Mouse (Mus musculus): Measurements from ENCODE around the gene Thbs3. TPM values are rescaled to one million over a fixed set of nuclear protein-coding genes. Genes with fewer than 3 reads are reported as not detected.

Thbs3 gene
- polyA plus RNA-seq, 1 experiment from 2014 or later, result 29.0 TPM

- Histone ChIP-seq H3K9ac (peak within 1 kb of the TSS; percentile 14; the same call in 1 of the 2 replicates), H3K27me3 (replicated peaks) (no peaks in the 10 kb centered on the region), H3K27ac (no peak within 1 kb of the TSS), H3K36me3 (peaks cover 14% of the 10 kb centered on the region), H3K4me2 (peak within 1 kb of the TSS; percentile 53), H3K4me1 (peaks cover 4% of the 10 kb centered on the region), H3K9me3 (no peaks in the 10 kb centered on the region), H3K4me3 (replicated peaks) (peak within 1 kb of the TSS; percentile 48)
- WGBS, result 26% methylated on average over 13 of the region's 13 CpGs
- peak; percentile 82 for ATAC-seq (ENCODE audit: insufficient read depth, low FRiP score, low read depth)
Measured at GRCm38 (mm10) chr3:89202253-89203141, 12.5 kb upstream of the Thbs3 start, which contains the start of gene Gba. Gene Gba (plus strand): TSS chr3:89202928.

DNA sequence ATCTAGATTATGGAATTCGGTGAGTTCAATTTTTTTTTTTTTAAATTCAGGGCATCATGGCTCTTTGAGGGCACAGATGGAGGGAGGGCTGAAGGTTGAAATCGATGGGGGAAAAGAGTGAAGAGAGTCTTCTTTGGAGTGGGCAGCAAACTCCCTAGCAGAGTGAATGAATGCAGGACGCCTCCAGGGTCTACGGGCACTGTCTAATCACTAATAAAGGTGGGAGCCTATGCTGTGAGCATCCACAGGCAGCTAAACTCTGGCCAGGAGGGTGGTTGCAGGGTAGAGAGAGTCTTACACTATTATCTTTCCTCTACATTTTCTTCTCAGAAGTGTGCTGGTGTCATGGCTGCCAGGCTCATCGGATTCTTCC is 11.9 kb upstream of the Thbs3 start:
- no peak overlapping the region for H3K27ac ChIP-seq
- H3K36me3 ChIP-seq, result peaks cover 16% of the 10 kb centered on the region
- peaks cover 4% of the 10 kb centered on the region for H3K4me1 ChIP-seq
- no peak for ATAC-seq (ENCODE audit: insufficient read depth, low FRiP score, low read depth)
- H3K27me3 ChIP-seq (replicated peaks), result no peaks in the 10 kb centered on the region
- H3K4me3 ChIP-seq (replicated peaks), result peak overlapping the region; percentile 48
- H3K4me2 ChIP-seq, result peak overlapping the region; percentile 53
- peak overlapping the region; percentile 14; the same call in 1 of the 2 replicates for H3K9ac ChIP-seq
- H3K9me3 ChIP-seq, result no peaks in the 10 kb centered on the region
- WGBS, result 32% methylated on average over 5 of the region's 5 CpGs

DNA sequence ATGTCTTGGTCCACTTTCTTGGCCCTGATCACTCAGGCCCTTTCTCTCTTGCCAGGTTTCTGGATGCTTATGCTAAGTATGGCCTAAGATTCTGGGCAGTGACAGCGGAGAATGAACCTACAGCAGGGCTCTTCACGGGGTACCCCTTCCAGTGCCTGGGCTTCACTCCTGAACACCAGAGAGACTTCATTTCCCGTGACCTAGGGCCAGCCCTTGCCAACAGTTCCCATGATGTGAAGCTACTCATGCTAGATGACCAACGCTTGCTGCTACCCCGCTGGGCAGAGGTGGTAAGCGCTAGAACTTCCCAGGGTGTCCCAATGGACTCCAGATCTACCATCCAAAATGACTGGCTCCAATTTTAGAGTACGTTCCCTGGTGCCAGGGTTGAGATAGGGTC is 8.9 kb upstream of the Thbs3 start:
- Histone ChIP-seq H3K27ac (no peak overlapping the region), H3K4me2 (no peak overlapping the region), H3K36me3 (peaks cover 28% of the 10 kb centered on the region)

GRCm38 (mm10) chr3:89206695-89207094 is 8.3 kb upstream of the Thbs3 start:
- 73% methylated on average over 2 of the region's 2 CpGs for WGBS
- no peak for ATAC-seq (ENCODE audit: insufficient read depth, low FRiP score, low read depth)
- no peak overlapping the region for H3K9ac ChIP-seq
- H3K36me3 ChIP-seq, result peaks cover 28% of the 10 kb centered on the region
- H3K4me3 ChIP-seq (replicated peaks), result no peak overlapping the region
- no peaks in the 10 kb centered on the region for H3K9me3 ChIP-seq
- no peak overlapping the region for H3K4me2 ChIP-seq
- no peak overlapping the region for H3K27ac ChIP-seq
- H3K27me3 ChIP-seq (replicated peaks), result no peaks in the 10 kb centered on the region
- H3K4me1 ChIP-seq, result peaks cover 4% of the 10 kb centered on the region

More for the DNA sequence above, 8.9 kb upstream of the Thbs3 start:
- H3K4me1 ChIP-seq, result peaks cover 4% of the 10 kb centered on the region
- H3K27me3 ChIP-seq (replicated peaks), result no peaks in the 10 kb centered on the region
- WGBS, result 93% methylated on average over 7 of the region's 7 CpGs
- no peak overlapping the region for H3K4me3 ChIP-seq (replicated peaks)
- no peak overlapping the region for H3K9ac ChIP-seq
- no peak for ATAC-seq (ENCODE audit: insufficient read depth, low FRiP score, low read depth)
- H3K9me3 ChIP-seq, result no peaks in the 10 kb centered on the region

- ATAC-seq (ENCODE audit: insufficient read depth, low FRiP score, low read depth), result no peak
- no peak overlapping the region for H3K4me3 ChIP-seq (replicated peaks)
Measured at GRCm38 (mm10) chr3:89208075-89208657, 6.8 kb upstream of the Thbs3 start.

DNA sequence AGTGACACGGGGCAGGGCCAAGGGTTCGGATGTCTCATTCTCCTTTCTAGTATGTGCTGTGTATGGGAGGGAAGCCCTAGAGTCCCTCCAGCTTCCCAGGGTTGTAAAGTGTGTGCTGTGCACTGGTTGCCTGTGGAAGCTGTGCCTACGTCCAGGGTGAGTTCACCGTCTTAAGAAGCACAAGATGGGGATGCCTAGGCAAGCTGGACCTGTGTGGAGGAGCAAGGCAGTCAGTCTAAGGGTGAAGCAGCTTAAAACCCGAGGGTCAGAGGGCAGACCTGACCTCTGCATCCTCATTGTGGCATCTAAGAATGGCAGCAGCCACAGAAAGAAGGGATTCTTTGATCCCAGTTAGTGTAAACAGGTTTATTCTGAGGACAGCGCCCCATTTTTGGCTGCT is 6.2 kb upstream of the Thbs3 start:
- WGBS, result 84% methylated on average over 6 of the region's 6 CpGs
- no peak overlapping the region for H3K27ac ChIP-seq

More at GRCm38 (mm10) chr3:89208075-89208657, 6.8 kb upstream of the Thbs3 start:
- no peaks in the 10 kb centered on the region for H3K27me3 ChIP-seq (replicated peaks)
- H3K4me1 ChIP-seq, result peaks cover 9% of the 10 kb centered on the region
- no peak overlapping the region for H3K9ac ChIP-seq
- WGBS, result 83% methylated on average over 13 of the region's 13 CpGs
- H3K27ac ChIP-seq, result no peak overlapping the region
- no peak overlapping the region for H3K4me2 ChIP-seq
- H3K36me3 ChIP-seq, result peaks cover 28% of the 10 kb centered on the region
- no peaks in the 10 kb centered on the region for H3K9me3 ChIP-seq

DNA sequence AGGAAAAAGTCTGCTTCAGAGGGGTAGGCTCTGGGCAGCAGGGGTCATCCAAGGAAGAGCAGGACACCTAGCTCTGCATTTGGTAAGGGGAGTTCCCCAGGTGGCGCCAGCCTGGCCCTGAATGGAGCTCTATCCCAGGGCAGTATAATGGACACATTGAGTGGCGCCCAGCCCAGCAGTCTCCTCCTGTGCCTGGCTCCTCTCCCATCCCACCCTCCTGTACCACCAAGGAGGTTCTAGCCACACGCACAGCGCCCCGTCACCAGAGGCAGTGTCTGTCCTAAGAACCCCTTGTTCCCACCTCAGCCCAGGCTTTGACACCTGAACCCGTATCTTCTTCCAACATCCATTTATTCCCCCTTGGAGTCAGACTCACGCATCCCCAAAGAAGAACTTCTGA is 5.2 kb upstream of the Thbs3 start:
- Histone ChIP-seq H3K36me3 (peaks cover 28% of the 10 kb centered on the region), H3K9me3 (no peaks in the 10 kb centered on the region), H3K4me2 (no peak overlapping the region), H3K27ac (no peak overlapping the region), H3K27me3 (replicated peaks) (no peaks in the 10 kb centered on the region), H3K9ac (no peak overlapping the region), H3K4me3 (replicated peaks) (no peak overlapping the region), H3K4me1 (peaks cover 8% of the 10 kb centered on the region)
- WGBS, result 84% methylated on average over 7 of the region's 7 CpGs
- ATAC-seq (ENCODE audit: insufficient read depth, low FRiP score, low read depth), result no peak

More for the DNA sequence above, 6.2 kb upstream of the Thbs3 start:
- no peaks in the 10 kb centered on the region for H3K27me3 ChIP-seq (replicated peaks)
- no peak overlapping the region for H3K9ac ChIP-seq
- H3K36me3 ChIP-seq, result peaks cover 28% of the 10 kb centered on the region
- no peak for ATAC-seq (ENCODE audit: insufficient read depth, low FRiP score, low read depth)
- H3K4me3 ChIP-seq (replicated peaks), result no peak overlapping the region
- no peak overlapping the region for H3K4me2 ChIP-seq
- peaks cover 6% of the 10 kb centered on the region; the same call in 1 of the 2 replicates for H3K4me1 ChIP-seq
- H3K9me3 ChIP-seq, result no peaks in the 10 kb centered on the region

- peaks cover 12% of the 10 kb centered on the region for H3K4me1 ChIP-seq
- H3K4me2 ChIP-seq, result no peak overlapping the region
- H3K36me3 ChIP-seq, result peaks cover 27% of the 10 kb centered on the region
- ATAC-seq (ENCODE audit: insufficient read depth, low FRiP score, low read depth), result no peak
- H3K9ac ChIP-seq, result no peak overlapping the region
- no peak overlapping the region for H3K4me3 ChIP-seq (replicated peaks)
- no peaks in the 10 kb centered on the region for H3K27me3 ChIP-seq (replicated peaks)
- H3K27ac ChIP-seq, result no peak overlapping the region
- no peaks in the 10 kb centered on the region for H3K9me3 ChIP-seq
- WGBS, result 71% methylated on average over 13 of the region's 13 CpGs
Measured at GRCm38 (mm10) chr3:89210162-89210561, 4.8 kb upstream of the Thbs3 start.

DNA sequence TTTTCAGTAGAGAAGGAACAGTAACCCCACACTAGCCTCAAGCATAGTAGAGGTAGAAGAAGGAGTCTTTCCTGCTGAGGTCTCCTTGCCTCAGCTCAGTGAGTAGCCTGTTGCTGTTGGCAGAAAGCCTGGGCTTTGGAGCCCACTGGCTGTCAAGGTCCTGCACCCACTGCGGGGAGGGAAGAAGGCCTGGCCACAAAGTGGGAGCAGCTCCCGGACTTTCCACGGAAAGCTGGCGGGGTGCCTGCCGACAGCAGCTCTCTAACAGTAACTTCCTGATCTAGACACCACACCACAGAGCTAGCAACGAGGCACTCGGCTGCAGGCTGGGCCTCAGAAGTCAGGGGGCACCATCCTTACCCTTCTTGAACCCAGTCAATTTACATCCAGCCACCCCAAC is 4.2 kb upstream of the Thbs3 start:
- peaks cover 24% of the 10 kb centered on the region for H3K36me3 ChIP-seq
- H3K4me1 ChIP-seq, result peaks cover 18% of the 10 kb centered on the region
- no peak overlapping the region for H3K4me2 ChIP-seq
- WGBS, result 74% methylated on average over 7 of the region's 7 CpGs
- H3K27ac ChIP-seq, result no peak overlapping the region
- ATAC-seq (ENCODE audit: insufficient read depth, low FRiP score, low read depth), result no peak
- no peak overlapping the region for H3K4me3 ChIP-seq (replicated peaks)
- no peaks in the 10 kb centered on the region for H3K27me3 ChIP-seq (replicated peaks)
- H3K9ac ChIP-seq, result no peak overlapping the region
- H3K9me3 ChIP-seq, result no peaks in the 10 kb centered on the region

DNA sequence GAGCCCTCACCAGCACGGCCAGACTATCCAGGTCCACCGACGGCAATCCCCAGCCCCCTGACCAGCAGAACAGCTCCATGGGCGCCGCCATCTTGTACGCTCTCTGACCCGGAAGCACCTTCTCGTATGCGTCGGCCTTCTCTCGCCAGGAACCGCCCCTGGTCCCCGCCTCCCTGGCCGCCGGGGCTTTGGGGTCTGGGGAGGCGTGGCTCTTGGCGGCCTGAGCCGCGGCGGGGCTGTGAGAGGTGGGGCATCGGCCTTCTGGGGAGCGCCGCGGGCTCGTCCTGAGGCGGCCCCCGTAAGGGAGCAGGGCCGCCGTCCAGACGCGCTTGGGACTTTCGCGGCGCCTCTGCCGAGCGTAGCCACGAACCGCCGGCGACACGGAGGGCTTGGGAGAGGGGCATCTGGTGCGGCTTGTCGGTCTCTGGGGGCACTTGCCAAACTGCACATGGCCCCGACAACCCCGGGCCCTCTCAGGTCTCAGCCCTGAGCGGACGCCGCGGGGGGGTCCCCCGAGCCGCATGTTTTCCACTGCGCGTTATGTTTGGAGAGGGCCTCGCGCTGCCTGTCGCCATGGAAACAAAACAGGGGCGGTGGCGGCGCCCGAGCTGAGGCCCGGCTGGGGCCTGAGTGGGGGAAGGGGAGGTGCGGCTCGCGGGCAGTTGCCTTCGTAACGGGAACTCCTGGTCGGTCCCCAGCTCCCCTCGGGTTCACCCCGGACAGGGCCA is 1.0 kb upstream of the Thbs3 start:
- peak overlapping the region; percentile 67 for H3K9ac ChIP-seq
- ATAC-seq (ENCODE audit: insufficient read depth, low FRiP score, low read depth), result peak; percentile 94
- no peaks in the 10 kb centered on the region for H3K9me3 ChIP-seq
- peak overlapping the region; percentile 83 for H3K4me2 ChIP-seq
- H3K27ac ChIP-seq, result peak overlapping the region; percentile 98
- under 1% methylated on average over 69 of the region's 69 CpGs for WGBS
- peak overlapping the region; percentile 89 for H3K4me3 ChIP-seq (replicated peaks)
- H3K36me3 ChIP-seq, result peaks cover 4% of the 10 kb centered on the region
- peaks cover 19% of the 10 kb centered on the region for H3K4me1 ChIP-seq
- H3K27me3 ChIP-seq (replicated peaks), result no peaks in the 10 kb centered on the region

- WGBS, result 0% methylated on average over 6 of the region's 6 CpGs
- H3K27ac ChIP-seq, result peak overlapping the region; percentile 98; the same call in 1 of the 2 replicates
Measured at GRCm38 (mm10) chr3:89215853-89216252, 873 bp downstream of the Thbs3 start.

More at GRCm38 (mm10) chr3:89215853-89216252, 873 bp downstream of the Thbs3 start:
- Histone ChIP-seq H3K4me3 (replicated peaks) (peak overlapping the region; percentile 89), H3K9me3 (no peaks in the 10 kb centered on the region), H3K27me3 (replicated peaks) (no peaks in the 10 kb centered on the region), H3K4me1 (peaks cover 19% of the 10 kb centered on the region), H3K36me3 (no peaks in the 10 kb centered on the region), H3K4me2 (peak overlapping the region; percentile 83), H3K9ac (no peak overlapping the region)
- peak; percentile 9; the same call in 1 of the 2 replicates for ATAC-seq (ENCODE audit: insufficient read depth, low FRiP score, low read depth)
